24 mouse cellular contexts compared by ENCODE assay signal in genomic region chr4:137020065-137020464, GRCm38 (mm10). TPM values are rescaled to one million over a fixed set of nuclear protein-coding genes. Genes with fewer than 3 reads are reported as not detected.
A peak's percentile ranks its signal among the peaks of the same experiment; 100 is the strongest.
DNase-seq lines count a peak whose midpoint lies in the region; ATAC-seq lines count a peak whose summit lies in the region.
"Had no signal": no experiment of that assay in that cellular context is flagged by ENCODE, and none has a peak within 500 bp of the region (broad histone marks: within the 10 kb centered on the region; RNA-seq: fewer than 3 reads in every experiment).

No protein-coding gene starts in this region.

- no peak overlapping the region for H3K4me3 ChIP-seq in midbrain, embryonic 11.5 days (ENCODE audit: low read depth, low read length)
- H3K4me3 ChIP-seq in midbrain, embryonic 10.5 days, result no peak overlapping the region
- no peak overlapping the region for H3K4me3 ChIP-seq in midbrain, embryonic 14.5 days (replicated peaks; ENCODE audit: low read depth, low read length)
- H3K4me3 ChIP-seq: embryonic facial prominence, embryonic 12.5 days; heart, adult 2 months; heart, embryonic 15.5 days; hindbrain, embryonic 13.5 days had no signal

- ATAC-seq in midbrain, embryonic 11.5 days (ENCODE audit: low FRiP score), result no peak
- no peak for ATAC-seq in midbrain, embryonic 14.5 days (ENCODE audit: low FRiP score, low TSS enrichment)
- ATAC-seq: activated CD4-positive, CD25-positive, alpha-beta regulatory T cell, adult 4 months; forebrain, embryonic 16.5 days; hindbrain, postnatal 0 days; Patski had no signal

- intact Hi-C loops in left cerebral cortex, postnatal 36 days (cut with DNase I), result no loop called here

- no peaks in the 10 kb centered on the region for H3K9me3 ChIP-seq in midbrain, embryonic 11.5 days (ENCODE audit: control insufficient read depth, low read length)
- no peaks in the 10 kb centered on the region for H3K9me3 ChIP-seq in midbrain, embryonic 10.5 days (replicated peaks)
- no peaks in the 10 kb centered on the region for H3K9me3 ChIP-seq in midbrain, embryonic 14.5 days (ENCODE audit: control insufficient read depth, low read length)
- H3K9me3 ChIP-seq: embryonic facial prominence, embryonic 12.5 days; heart, embryonic 15.5 days; hindbrain, embryonic 13.5 days had no signal

- DNase-seq in adrenal gland, adult 2 months, result peak; percentile 18
- DNase-seq in adrenal gland, adult 18-20 months (ENCODE audit: low spot score in 2 of 2), result no peak
- peak; percentile 83 for DNase-seq in midbrain, embryonic 11.5 days (ENCODE audit: low spot score, missing footprints)
- no peak for DNase-seq in midbrain, embryonic 10.5 days (ENCODE audit: low spot score)
- peak; percentile 21 for DNase-seq in 416B (ENCODE audit: low read depth)
- DNase-seq in midbrain, embryonic 14.5 days, result peak; percentile 41
- no peak for DNase-seq in layer of hippocampus, adult 9-11 months
- no peak for DNase-seq in left cerebral cortex, postnatal 36 days (ENCODE audit: low spot score in 2 of 2)
- DNase-seq: adrenal gland, adult 8-10 months; cerebellum, adult 11 months; cerebellum, adult 8-10 months; cerebellum, postnatal 25 days; gastrocnemius, postnatal 10 days; heart, adult 2 months; heart, postnatal 14 days had no signal

- no peaks in the 10 kb centered on the region for H3K27me3 ChIP-seq in midbrain, embryonic 11.5 days (ENCODE audit: control insufficient read depth, insufficient read depth, low read length)
- H3K27me3 ChIP-seq in midbrain, embryonic 10.5 days (ENCODE audit: low read depth, poor library complexity, severe bottlenecking), result peaks cover 15% of the 10 kb centered on the region; the same call in 1 of the 2 replicates
- H3K27me3 ChIP-seq in midbrain, embryonic 14.5 days (ENCODE audit: control insufficient read depth, insufficient read depth, low read length), result no peaks in the 10 kb centered on the region
- H3K27me3 ChIP-seq: CH12.LX; embryonic facial prominence, embryonic 12.5 days; heart, embryonic 15.5 days; Patski had no signal

- peak overlapping the region; percentile 14; the same call in 1 of the 2 replicates for H3K9ac ChIP-seq in midbrain, embryonic 11.5 days (ENCODE audit: low read length)
- no peak overlapping the region for H3K9ac ChIP-seq in midbrain, embryonic 14.5 days (replicated peaks; ENCODE audit: low read length)
- H3K9ac ChIP-seq: embryonic facial prominence, embryonic 12.5 days; heart, embryonic 15.5 days; hindbrain, embryonic 13.5 days had no signal

- H3K27ac ChIP-seq in midbrain, embryonic 11.5 days (ENCODE audit: low read depth, low read length), result no peak overlapping the region
- no peak overlapping the region for H3K27ac ChIP-seq in midbrain, embryonic 10.5 days (replicated peaks)
- H3K27ac ChIP-seq in midbrain, embryonic 14.5 days (replicated peaks; ENCODE audit: low read depth, low read length), result peak overlapping the region; percentile 32; the same call in 1 of the 2 replicates
- H3K27ac ChIP-seq: embryonic facial prominence, embryonic 12.5 days; heart, adult 2 months; heart, embryonic 15.5 days; hindbrain, embryonic 13.5 days; hindbrain, postnatal 0 days had no signal

- no peaks in the 10 kb centered on the region; the same call in 1 of the 2 replicates for H3K36me3 ChIP-seq in midbrain, embryonic 11.5 days (ENCODE audit: control insufficient read depth, insufficient read depth, low read length)
- peaks cover 27% of the 10 kb centered on the region for H3K36me3 ChIP-seq in midbrain, embryonic 10.5 days
- H3K36me3 ChIP-seq in midbrain, embryonic 14.5 days (ENCODE audit: control insufficient read depth, insufficient read depth, low read length), result 0 out of 2 replicates have a peak, but pooled peaks cover 10% of the 10 kb centered on the region

- no peak overlapping the region for H3K4me2 ChIP-seq in midbrain, embryonic 11.5 days
- H3K4me2 ChIP-seq in midbrain, embryonic 14.5 days (ENCODE audit: low read length), result no peak overlapping the region
- H3K4me2 ChIP-seq: embryonic facial prominence, embryonic 12.5 days; heart, embryonic 11.5 days; heart, embryonic 15.5 days; hindbrain, embryonic 13.5 days had no signal

- 40% methylated on average over 3 of the region's 3 CpGs for WGBS in midbrain, embryonic 11.5 days
- 58% methylated on average over 3 of the region's 3 CpGs for WGBS in midbrain, embryonic 10.5 days
- WGBS in midbrain, embryonic 14.5 days, result 35% methylated on average over 3 of the region's 3 CpGs

- H3K4me1 ChIP-seq in midbrain, embryonic 11.5 days (ENCODE audit: control insufficient read depth, insufficient read depth, low read length), result peaks cover 7% of the 10 kb centered on the region
- peaks cover 24% of the 10 kb centered on the region for H3K4me1 ChIP-seq in midbrain, embryonic 10.5 days
- peaks cover 12% of the 10 kb centered on the region for H3K4me1 ChIP-seq in midbrain, embryonic 14.5 days (ENCODE audit: control insufficient read depth, insufficient read depth, low read length)
- H3K4me1 ChIP-seq: heart, embryonic 15.5 days had no signal

RNA-seq across cellular contexts. Expression of gene Zbtb40, which starts 28.5 kb away (rescaled TPM):
- total RNA-seq in adrenal gland, adult 2 months (2021), result 10 to 100 TPM; 10.3 to 12.2 TPM
- 9.7 and 10.8 TPM in 2 replicates for polyA plus RNA-seq in adrenal gland, adult 2 months (2012; rRNA removed)
- total RNA-seq in adrenal gland, adult 18-20 months (2021), result 10 to 100 TPM; 14.6 to 15.2 TPM
- polyA plus RNA-seq in midbrain, embryonic 11.5 days (2014; fragmentation: Nextera tagmentation; extraction: Ambion mirVana), result 3.4 and 4.2 TPM in 2 replicates
- 4.9 and 5.0 TPM in 2 replicates for polyA plus RNA-seq in midbrain, embryonic 10.5 days (2016; fragmentation: Nextera tagmentation; extraction: Ambion mirVana)
- 3.4 and 4.3 TPM in 2 replicates for polyA plus RNA-seq in midbrain, embryonic 14.5 days (2014; fragmentation: Nextera tagmentation; extraction: Ambion mirVana)
- total RNA-seq in left cerebral cortex, postnatal 36 days (2021), result 10 to 100 TPM in 1 of 2 experiments, 1 to 10 TPM in 1; 7.9 to 18.6 TPM

Comparison
In these comparisons a context has a peak if more than half of its experiments do, and no peak if none do; other contexts are left out.
1. DNase-seq: peak in adrenal gland, adult 2 months (single experiment), midbrain, embryonic 11.5 days (single experiment), 416B (single experiment) and midbrain, embryonic 14.5 days (single experiment); none in adrenal gland, adult 18-20 months (0 of 2), midbrain, embryonic 10.5 days (single experiment), layer of hippocampus, adult 9-11 months (single experiment) and left cerebral cortex, postnatal 36 days (0 of 2).